Mouse (Mus musculus): ENCODE results near the gene Gzf1. TPM values are rescaled to one million over a fixed set of nuclear protein-coding genes. Genes with fewer than 3 reads are reported as not detected.
A peak's percentile ranks its signal among the peaks of the same experiment; 100 is the strongest.

Gzf1 gene
- polyA plus RNA-seq (2014; fragmentation: Nextera tagmentation; extraction: Ambion mirVana) = 12.5 and 16.7 TPM in 2 replicates

- peaks cover 34% of the 10 kb centered on the region for H3K36me3 ChIP-seq (ENCODE audit: control insufficient read depth, insufficient read depth, low read length)
- peaks cover 36% of the 10 kb centered on the region for H3K4me1 ChIP-seq (ENCODE audit: control insufficient read depth, insufficient read depth, low read length)
- H3K4me3 ChIP-seq (replicated peaks; ENCODE audit: low read depth, low read length) = peak within 1 kb of the TSS; percentile 72
- ATAC-seq (ENCODE audit: low FRiP score, low TSS enrichment) (peak; percentile 93), DNase-seq (peak; percentile 100)
- under 1% methylated on average over 39 of the region's 39 CpGs for WGBS
- no peaks in the 10 kb centered on the region for H3K27me3 ChIP-seq (ENCODE audit: control insufficient read depth, insufficient read depth, low read length)
- peak within 1 kb of the TSS; percentile 89 for H3K4me2 ChIP-seq (ENCODE audit: low read length)
- H3K9ac ChIP-seq (replicated peaks; ENCODE audit: low read length) = peak within 1 kb of the TSS; percentile 77
- peak within 1 kb of the TSS; percentile 85 for H3K27ac ChIP-seq (replicated peaks; ENCODE audit: low read depth, low read length)
- no peaks in the 10 kb centered on the region for H3K9me3 ChIP-seq (ENCODE audit: control insufficient read depth, low read length)
Observed at GRCm38 (mm10) chr2:148680775-148681291, at the start of gene Gzf1. Gene Gzf1, plus strand, starts transcription at chr2:148681023.

DNA sequence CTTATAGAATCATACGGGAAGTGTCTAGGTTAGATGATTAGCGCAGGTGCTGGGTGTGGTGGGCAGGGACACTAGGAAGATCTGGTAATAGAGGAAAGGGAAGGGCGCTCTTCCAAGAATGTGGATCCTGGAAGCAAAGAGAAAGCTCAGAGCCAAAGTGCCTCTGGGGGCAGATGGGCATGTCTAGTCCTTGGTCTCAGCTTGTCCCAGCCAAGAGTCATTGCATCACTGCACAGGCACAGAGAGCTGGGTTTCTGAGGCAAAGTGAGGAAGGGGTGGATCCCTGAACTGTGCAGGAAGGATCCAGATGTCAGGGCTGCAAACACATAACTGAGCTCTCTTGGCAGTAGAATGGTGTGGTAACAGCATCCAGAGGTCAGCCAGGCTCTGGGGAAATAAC is 49.2 kb upstream of the Gzf1 start:
- no peaks in the 10 kb centered on the region for H3K4me1 ChIP-seq (ENCODE audit: control insufficient read depth, insufficient read depth, low read length)
- no peaks in the 10 kb centered on the region for H3K27me3 ChIP-seq (ENCODE audit: control insufficient read depth, insufficient read depth, low read length)
- no peaks in the 10 kb centered on the region for H3K9me3 ChIP-seq (ENCODE audit: control insufficient read depth, low read length)
- ATAC-seq (ENCODE audit: low FRiP score, low TSS enrichment) = no peak
- no peaks in the 10 kb centered on the region for H3K36me3 ChIP-seq (ENCODE audit: control insufficient read depth, insufficient read depth, low read length)
- WGBS = 92% methylated on average over 3 of the region's 3 CpGs
- no peak overlapping the region for H3K27ac ChIP-seq (replicated peaks; ENCODE audit: low read depth, low read length)
- H3K9ac ChIP-seq (replicated peaks; ENCODE audit: low read length) = no peak overlapping the region
- H3K4me2 ChIP-seq (ENCODE audit: low read length) = no peak overlapping the region
- no peak overlapping the region for H3K4me3 ChIP-seq (replicated peaks; ENCODE audit: low read depth, low read length)
- DNase-seq = no peak

GRCm38 (mm10) chr2:148634466-148634865 is 46.4 kb upstream of the Gzf1 start:
- 88% methylated on average over 4 of the region's 4 CpGs for WGBS
- no peaks in the 10 kb centered on the region for H3K27me3 ChIP-seq (ENCODE audit: control insufficient read depth, insufficient read depth, low read length)
- H3K36me3 ChIP-seq (ENCODE audit: control insufficient read depth, insufficient read depth, low read length) = no peaks in the 10 kb centered on the region
- H3K27ac ChIP-seq (replicated peaks; ENCODE audit: low read depth, low read length) = no peak overlapping the region
- H3K9me3 ChIP-seq (ENCODE audit: control insufficient read depth, low read length) = no peaks in the 10 kb centered on the region
- no peak for DNase-seq
- no peak overlapping the region for H3K4me2 ChIP-seq (ENCODE audit: low read length)
- H3K9ac ChIP-seq (replicated peaks; ENCODE audit: low read length) = no peak overlapping the region
- ATAC-seq (ENCODE audit: low FRiP score, low TSS enrichment) = no peak
- H3K4me3 ChIP-seq (replicated peaks; ENCODE audit: low read depth, low read length) = no peak overlapping the region
- H3K4me1 ChIP-seq (ENCODE audit: control insufficient read depth, insufficient read depth, low read length) = no peaks in the 10 kb centered on the region

DNA sequence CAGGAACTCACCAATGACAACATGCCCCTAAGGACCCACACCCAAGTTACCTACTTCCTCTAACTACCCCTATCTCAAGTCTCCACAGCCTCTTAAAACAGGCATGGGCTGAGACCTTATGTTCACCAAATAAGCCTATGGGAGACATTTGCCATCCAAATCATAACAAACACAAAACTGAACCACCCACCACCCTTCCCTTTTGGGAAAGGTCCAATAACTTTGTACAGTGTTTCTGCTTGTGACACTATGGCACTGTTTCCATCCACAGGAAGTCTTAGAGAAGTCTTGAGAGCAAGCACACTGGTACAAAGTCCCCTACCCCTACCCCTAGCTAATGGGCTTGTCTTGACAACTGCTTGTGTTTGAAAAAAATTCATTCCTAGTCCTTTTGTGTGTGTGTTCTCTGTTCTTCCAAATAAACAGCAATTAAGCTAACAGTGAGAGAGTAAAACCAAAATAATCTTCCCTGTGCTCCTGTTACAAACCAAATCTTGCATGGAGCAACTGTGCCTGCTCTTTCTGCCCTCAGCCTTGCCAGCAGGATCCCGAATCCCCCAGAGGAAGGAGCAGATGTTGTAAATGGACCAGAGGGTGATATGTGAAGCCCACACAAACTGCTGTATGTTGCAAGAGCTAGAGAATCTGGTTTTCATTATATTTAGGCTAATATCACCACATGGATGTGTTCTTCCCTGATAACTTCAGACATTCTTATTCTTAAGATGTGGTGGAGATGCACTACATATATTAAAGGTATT is 38.0 kb upstream of the Gzf1 start:
- Histone ChIP-seq H3K9ac (replicated peaks; ENCODE audit: low read length) (no peak overlapping the region), H3K9me3 (ENCODE audit: control insufficient read depth, low read length) (no peaks in the 10 kb centered on the region), H3K4me3 (replicated peaks; ENCODE audit: low read depth, low read length) (no peak overlapping the region), H3K27ac (replicated peaks; ENCODE audit: low read depth, low read length) (no peak overlapping the region), H3K36me3 (ENCODE audit: control insufficient read depth, insufficient read depth, low read length) (no peaks in the 10 kb centered on the region), H3K4me1 (ENCODE audit: control insufficient read depth, insufficient read depth, low read length) (no peaks in the 10 kb centered on the region), H3K27me3 (ENCODE audit: control insufficient read depth, insufficient read depth, low read length) (no peaks in the 10 kb centered on the region), H3K4me2 (ENCODE audit: low read length) (no peak overlapping the region)
- WGBS = 85% methylated on average over 1 of the region's 1 CpGs
- no peak for ATAC-seq (ENCODE audit: low FRiP score, low TSS enrichment)
- DNase-seq = no peak

- H3K4me1 ChIP-seq (ENCODE audit: control insufficient read depth, insufficient read depth, low read length) = no peaks in the 10 kb centered on the region
- H3K9ac ChIP-seq (replicated peaks; ENCODE audit: low read length) = no peak overlapping the region
- H3K9me3 ChIP-seq (ENCODE audit: control insufficient read depth, low read length) = no peaks in the 10 kb centered on the region
- H3K27me3 ChIP-seq (ENCODE audit: control insufficient read depth, insufficient read depth, low read length) = no peaks in the 10 kb centered on the region
- DNase-seq (no peak), ATAC-seq (ENCODE audit: low FRiP score, low TSS enrichment) (no peak)
- no peak overlapping the region for H3K4me2 ChIP-seq (ENCODE audit: low read length)
- no peak overlapping the region for H3K4me3 ChIP-seq (replicated peaks; ENCODE audit: low read depth, low read length)
- 86% methylated on average over 6 of the region's 6 CpGs for WGBS
- H3K27ac ChIP-seq (replicated peaks; ENCODE audit: low read depth, low read length) = no peak overlapping the region
- no peaks in the 10 kb centered on the region for H3K36me3 ChIP-seq (ENCODE audit: control insufficient read depth, insufficient read depth, low read length)
Observed at GRCm38 (mm10) chr2:148644421-148645000, 36.3 kb upstream of the Gzf1 start.

- WGBS = under 1% methylated on average over 3 of the region's 3 CpGs
- Histone ChIP-seq H3K4me1 (ENCODE audit: control insufficient read depth, insufficient read depth, low read length) (peaks cover 7% of the 10 kb centered on the region), H3K4me2 (ENCODE audit: low read length) (no peak overlapping the region), H3K9ac (replicated peaks; ENCODE audit: low read length) (no peak overlapping the region), H3K36me3 (ENCODE audit: control insufficient read depth, insufficient read depth, low read length) (no peaks in the 10 kb centered on the region), H3K4me3 (replicated peaks; ENCODE audit: low read depth, low read length) (no peak overlapping the region), H3K27ac (replicated peaks; ENCODE audit: low read depth, low read length) (0 out of 2 replicates have a peak overlapping the region, but pooled peaks have one; percentile 1), H3K27me3 (ENCODE audit: control insufficient read depth, insufficient read depth, low read length) (no peaks in the 10 kb centered on the region), H3K9me3 (ENCODE audit: control insufficient read depth, low read length) (no peaks in the 10 kb centered on the region)
- peak; percentile 65 for ATAC-seq (ENCODE audit: low FRiP score, low TSS enrichment)
- DNase-seq = peak; percentile 71
Observed at GRCm38 (mm10) chr2:148650587-148651357, 30.1 kb upstream of the Gzf1 start.

DNA sequence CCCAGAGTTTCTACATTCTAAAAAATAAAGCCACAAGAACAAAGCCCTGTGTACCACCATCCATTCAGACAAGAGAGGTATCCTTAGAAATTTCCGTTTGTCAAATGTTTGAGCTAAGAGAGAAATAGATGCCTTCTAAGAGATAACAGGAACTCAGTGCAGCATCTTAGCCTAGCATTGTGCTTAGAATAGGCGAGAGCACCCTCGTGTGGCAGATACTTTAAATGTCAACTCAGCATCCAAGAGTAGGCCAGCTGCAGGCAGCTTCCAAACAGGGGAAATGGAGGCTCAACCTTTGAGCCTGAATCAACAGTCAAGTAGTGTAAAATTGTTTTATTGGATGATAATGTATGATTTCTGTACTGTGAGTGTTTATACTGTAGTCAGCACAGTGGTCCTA is 25.9 kb upstream of the Gzf1 start:
- no peak overlapping the region for H3K27ac ChIP-seq (replicated peaks; ENCODE audit: low read depth, low read length)
- 2% methylated on average over 3 of the region's 3 CpGs for WGBS
- H3K9me3 ChIP-seq (ENCODE audit: control insufficient read depth, low read length) = no peaks in the 10 kb centered on the region
- ATAC-seq (ENCODE audit: low FRiP score, low TSS enrichment) (peak; percentile 54; the same call in 1 of the 2 replicates), DNase-seq (peak; percentile 88)
- H3K9ac ChIP-seq (replicated peaks; ENCODE audit: low read length) = no peak overlapping the region
- H3K4me3 ChIP-seq (replicated peaks; ENCODE audit: low read depth, low read length) = no peak overlapping the region
- H3K27me3 ChIP-seq (ENCODE audit: control insufficient read depth, insufficient read depth, low read length) = no peaks in the 10 kb centered on the region
- no peak overlapping the region for H3K4me2 ChIP-seq (ENCODE audit: low read length)
- peaks cover 7% of the 10 kb centered on the region for H3K4me1 ChIP-seq (ENCODE audit: control insufficient read depth, insufficient read depth, low read length)
- no peaks in the 10 kb centered on the region for H3K36me3 ChIP-seq (ENCODE audit: control insufficient read depth, insufficient read depth, low read length)

GRCm38 (mm10) chr2:148663458-148663857 is 17.4 kb upstream of the Gzf1 start:
- ATAC-seq (ENCODE audit: low FRiP score, low TSS enrichment) (no peak), DNase-seq (no peak)
- H3K9me3 ChIP-seq (ENCODE audit: control insufficient read depth, low read length) = no peaks in the 10 kb centered on the region
- no peak overlapping the region for H3K9ac ChIP-seq (replicated peaks; ENCODE audit: low read length)
- H3K4me2 ChIP-seq (ENCODE audit: low read length) = no peak overlapping the region
- no peaks in the 10 kb centered on the region for H3K27me3 ChIP-seq (ENCODE audit: control insufficient read depth, insufficient read depth, low read length)
- no peaks in the 10 kb centered on the region for H3K4me1 ChIP-seq (ENCODE audit: control insufficient read depth, insufficient read depth, low read length)
- H3K27ac ChIP-seq (replicated peaks; ENCODE audit: low read depth, low read length) = no peak overlapping the region
- WGBS = 98% methylated on average over 1 of the region's 1 CpGs
- H3K4me3 ChIP-seq (replicated peaks; ENCODE audit: low read depth, low read length) = no peak overlapping the region
- no peaks in the 10 kb centered on the region for H3K36me3 ChIP-seq (ENCODE audit: control insufficient read depth, insufficient read depth, low read length)

Data from midbrain, embryonic 14.5 days (tissue).